In genomic region chr11:22853477-22854157, GRCm38 (mm10) we compare ENCODE assay signal across 10 mouse cellular contexts. TPM values are rescaled to one million over a fixed set of nuclear protein-coding genes. Genes with fewer than 3 reads are reported as not detected.
A peak's percentile ranks its signal among the peaks of the same experiment; 100 is the strongest.
DNase-seq lines count a peak whose midpoint lies in the region; ATAC-seq and TF ChIP-seq lines count a peak whose summit lies in the region.
"Had no signal": no experiment of that assay in that cellular context is flagged by ENCODE, and none has a peak within 500 bp of the region (broad histone marks: within the 10 kb centered on the region; RNA-seq: fewer than 3 reads in every experiment).

No protein-coding gene starts in this region.

- H3K9ac ChIP-seq in intestine, embryonic 16.5 days (ENCODE audit: low read depth, low read length) = no peak overlapping the region
- H3K9ac ChIP-seq in midbrain, embryonic 11.5 days (ENCODE audit: low read length) = no peak overlapping the region; the same call in 1 of the 2 replicates
- H3K9ac ChIP-seq: neural tube, embryonic 13.5 days had no signal

- WGBS in kidney, adult 2 months = 38% methylated on average over 2 of the region's 2 CpGs
- 4% methylated on average over 2 of the region's 2 CpGs for WGBS in bone marrow, adult 2 months
- 57% methylated on average over 2 of the region's 2 CpGs for WGBS in intestine, embryonic 16.5 days
- WGBS in midbrain, embryonic 11.5 days = 57% methylated on average over 2 of the region's 2 CpGs

- H3K27ac ChIP-seq in kidney, adult 2 months (ENCODE audit: insufficient read depth, low read depth, low read length) = peak overlapping the region; percentile 74
- H3K27ac ChIP-seq in bone marrow, adult 2 months (ENCODE audit: control insufficient read depth, insufficient read depth, low read depth, low read length, poor library complexity) = peak overlapping the region; percentile 63; the same call in 1 of the 2 replicates
- no peak overlapping the region for H3K27ac ChIP-seq in intestine, embryonic 16.5 days (ENCODE audit: low read length)
- no peak overlapping the region for H3K27ac ChIP-seq in midbrain, embryonic 11.5 days (ENCODE audit: low read depth, low read length)
- H3K27ac ChIP-seq: neural tube, embryonic 13.5 days had no signal

- no peaks in the 10 kb centered on the region for H3K36me3 ChIP-seq in kidney, adult 2 months (ENCODE audit: control insufficient read depth, insufficient read depth, low read length)
- H3K36me3 ChIP-seq in E14TG2a.4 (ENCODE audit: insufficient read depth, low read length) = peaks cover 33% of the 10 kb centered on the region
- H3K36me3 ChIP-seq in megakaryocyte, embryonic 14.5 days (replicated peaks; ENCODE audit: low read length) = peaks cover 46% of the 10 kb centered on the region
- no peaks in the 10 kb centered on the region for H3K36me3 ChIP-seq in intestine, embryonic 16.5 days (ENCODE audit: control insufficient read depth, insufficient read depth, low read length)
- H3K36me3 ChIP-seq in midbrain, embryonic 11.5 days (ENCODE audit: control insufficient read depth, insufficient read depth, low read length) = no peaks in the 10 kb centered on the region
- H3K36me3 ChIP-seq: neural tube, embryonic 13.5 days had no signal

- H3K4me1 ChIP-seq in kidney, adult 2 months (ENCODE audit: control insufficient read depth, insufficient read depth, low read length) = peaks cover 52% of the 10 kb centered on the region
- H3K4me1 ChIP-seq in E14TG2a.4 (replicated peaks; ENCODE audit: low read depth, low read length) = peaks cover 96% of the 10 kb centered on the region
- peaks cover 26% of the 10 kb centered on the region for H3K4me1 ChIP-seq in bone marrow, adult 2 months (ENCODE audit: control insufficient read depth, insufficient read depth, low read length)
- peaks cover 89% of the 10 kb centered on the region for H3K4me1 ChIP-seq in megakaryocyte, embryonic 14.5 days
- peaks cover 20% of the 10 kb centered on the region for H3K4me1 ChIP-seq in intestine, embryonic 16.5 days (ENCODE audit: control insufficient read depth, insufficient read depth, low read length)
- H3K4me1 ChIP-seq in midbrain, embryonic 11.5 days (ENCODE audit: control insufficient read depth, insufficient read depth, low read length) = peaks cover 6% of the 10 kb centered on the region

- no peak for ATAC-seq in intestine, embryonic 16.5 days
- no peak for ATAC-seq in midbrain, embryonic 11.5 days (ENCODE audit: low FRiP score)
- ATAC-seq: forebrain, embryonic 14.5 days had no signal

- DNase-seq in kidney, adult 2 months = peak; percentile 24
- DNase-seq in kidney, adult 9 months = no peak
- no peak for DNase-seq in midbrain, embryonic 11.5 days (ENCODE audit: low spot score, missing footprints)
- DNase-seq: kidney, adult 8-10 months had no signal

- no peak for TF ChIP-seq CTCF in kidney, adult 2 months (conservative IDR thresholded peaks at IDR 0.05; ENCODE audit: insufficient read depth, insufficient read length, low read depth, low read length)
- TF ChIP-seq CTCF in E14TG2a.4 (conservative IDR thresholded peaks at IDR 0.05; ENCODE audit: low read length) = no peak
- no peak for TF ChIP-seq CTCF in bone marrow, adult 2 months (IDR thresholded peaks at IDR 0.05; ENCODE audit: control insufficient read depth, insufficient read depth, low read length)

- no peak overlapping the region for H3K4me2 ChIP-seq in intestine, embryonic 16.5 days (ENCODE audit: low read depth, low read length)
- no peak overlapping the region for H3K4me2 ChIP-seq in midbrain, embryonic 11.5 days
- H3K4me2 ChIP-seq: neural tube, embryonic 13.5 days had no signal

- no peaks in the 10 kb centered on the region for H3K9me3 ChIP-seq in E14TG2a.4 (ENCODE audit: low read length)
- no peaks in the 10 kb centered on the region for H3K9me3 ChIP-seq in megakaryocyte, embryonic 14.5 days
- H3K9me3 ChIP-seq in intestine, embryonic 16.5 days (ENCODE audit: control insufficient read depth, low read length) = no peaks in the 10 kb centered on the region
- no peaks in the 10 kb centered on the region for H3K9me3 ChIP-seq in midbrain, embryonic 11.5 days (ENCODE audit: control insufficient read depth, low read length)
- H3K9me3 ChIP-seq: neural tube, embryonic 13.5 days had no signal

- no peaks in the 10 kb centered on the region for H3K27me3 ChIP-seq in kidney, adult 2 months (replicated peaks; ENCODE audit: control insufficient read depth, insufficient read depth, low read length)
- H3K27me3 ChIP-seq in E14TG2a.4 (ENCODE audit: insufficient read depth, low read length) = no peaks in the 10 kb centered on the region
- H3K27me3 ChIP-seq in megakaryocyte, embryonic 14.5 days (replicated peaks) = no peaks in the 10 kb centered on the region
- H3K27me3 ChIP-seq in intestine, embryonic 16.5 days (replicated peaks; ENCODE audit: control insufficient read depth, insufficient read depth, low read length) = no peaks in the 10 kb centered on the region
- H3K27me3 ChIP-seq in midbrain, embryonic 11.5 days (ENCODE audit: control insufficient read depth, insufficient read depth, low read length) = peaks cover 24% of the 10 kb centered on the region

- TF ChIP-seq POLR2A in kidney, adult 2 months (IDR thresholded peaks at IDR 0.05; ENCODE audit: low read depth, low read length) = no peak
- TF ChIP-seq POLR2A in bone marrow, adult 2 months (IDR thresholded peaks at IDR 0.05; ENCODE audit: borderline replicate concordance, control insufficient read depth, low read depth, low read length) = no peak

- H3K4me3 ChIP-seq in kidney, adult 2 months (ENCODE audit: insufficient read depth, low read depth, low read length) = no peak overlapping the region
- peak overlapping the region; percentile 61 for H3K4me3 ChIP-seq in E14TG2a.4 (replicated peaks; ENCODE audit: low read length)
- peak overlapping the region; percentile 35 for H3K4me3 ChIP-seq in bone marrow, adult 2 months (replicated peaks; ENCODE audit: control insufficient read depth, low read depth, low read length)
- peak overlapping the region; percentile 91 for H3K4me3 ChIP-seq in megakaryocyte, embryonic 14.5 days (replicated peaks)
- no peak overlapping the region for H3K4me3 ChIP-seq in intestine, embryonic 16.5 days (ENCODE audit: low read length)
- H3K4me3 ChIP-seq in midbrain, embryonic 11.5 days (ENCODE audit: low read depth, low read length) = no peak overlapping the region
- H3K4me3 ChIP-seq: neural tube, embryonic 13.5 days had no signal

RNA-seq across cellular contexts. Expression of gene B3gnt2, which starts 7.1 kb away (rescaled TPM):
- 19.5 and 21.0 TPM in 2 replicates for polyA plus RNA-seq in kidney, adult 2 months (2012; rRNA removed)
- 0.54 and 6.2 TPM in 2 replicates for polyA plus RNA-seq in bone marrow, adult 2 months (2011; ENCODE audit: insufficient read depth, insufficient read length, low replicate concordance, missing spikeins)
- polyA plus RNA-seq in megakaryocyte, embryonic 14.5 days (2012; ENCODE audit: insufficient read depth, low replicate concordance) = 6.1 TPM in 1 of 2 replicates, not detected in the other
- 11.8 and 11.9 TPM in 2 replicates for polyA plus RNA-seq in intestine, embryonic 16.5 days (2015; fragmentation: Nextera tagmentation; extraction: Ambion mirVana)
- polyA plus RNA-seq in midbrain, embryonic 11.5 days (2014; fragmentation: Nextera tagmentation; extraction: Ambion mirVana) = 1.8 and 1.9 TPM in 2 replicates

Comparison
In these comparisons a context has a peak if more than half of its experiments do, and no peak if none do; other contexts are left out.
1. H3K27ac ChIP-seq: peak in kidney, adult 2 months (single experiment) and bone marrow, adult 2 months (single experiment); none in intestine, embryonic 16.5 days (single experiment) and midbrain, embryonic 11.5 days (single experiment).
2. H3K4me3 ChIP-seq: peak in E14TG2a.4 (single experiment), bone marrow, adult 2 months (single experiment) and megakaryocyte, embryonic 14.5 days (single experiment); none in kidney, adult 2 months (single experiment), intestine, embryonic 16.5 days (single experiment) and midbrain, embryonic 11.5 days (single experiment).